ENCODE assay signal across 20 mouse cellular contexts in the genomic region with DNA sequence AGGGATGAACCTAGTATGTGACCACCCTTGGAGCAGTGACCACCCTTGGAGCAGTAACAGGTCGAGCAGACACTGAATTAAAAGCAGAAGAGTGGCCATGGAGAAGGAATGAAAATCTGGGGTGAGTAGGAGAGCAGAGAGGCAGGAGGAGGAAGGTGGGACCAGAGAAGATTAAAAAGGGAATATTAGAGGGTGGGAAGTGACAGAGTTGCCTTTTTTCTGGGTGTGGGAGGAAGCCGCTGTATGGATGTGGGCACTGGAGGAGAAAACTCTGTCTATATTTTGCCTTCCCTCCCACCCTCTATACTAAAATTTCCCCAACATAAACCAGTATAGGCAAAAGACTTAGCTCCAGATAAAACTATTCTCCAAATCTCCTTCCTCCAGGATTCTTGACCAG. TPM values are rescaled to one million over a fixed set of nuclear protein-coding genes. Genes with fewer than 3 reads are reported as not detected.
DNase-seq lines count a peak whose midpoint lies in the region; TF ChIP-seq lines count a peak whose summit lies in the region.
"Had no signal": no experiment of that assay in that cellular context is flagged by ENCODE, and none has a peak within 500 bp of the region (broad histone marks: within the 10 kb centered on the region; RNA-seq: fewer than 3 reads in every experiment).

No protein-coding gene starts in this region.

- no peak overlapping the region for H3K4me3 ChIP-seq in cortical plate, adult 2 months (ENCODE audit: insufficient read depth, low read length)
- H3K4me3 ChIP-seq: embryonic facial prominence, embryonic 15.5 days; erythroblast, embryonic 14.5 days; forebrain, embryonic 10.5 days; heart, embryonic 10.5 days; hindbrain, embryonic 13.5 days had no signal

- peak overlapping the region; percentile 67; the same call in 1 of the 2 replicates for H3K27ac ChIP-seq in cortical plate, adult 2 months (ENCODE audit: insufficient read depth, low read length)
- H3K27ac ChIP-seq: embryonic facial prominence, embryonic 15.5 days; forebrain, embryonic 10.5 days; heart, embryonic 10.5 days; hindbrain, embryonic 13.5 days; hindbrain, postnatal 0 days had no signal

- TF ChIP-seq POLR2A in cortical plate, adult 2 months (IDR thresholded peaks at IDR 0.05; ENCODE audit: extremely low read depth, insufficient read depth, low read length), result no peak

- TF ChIP-seq CTCF in cortical plate, adult 2 months (IDR thresholded peaks at IDR 0.05; ENCODE audit: extremely low read depth, insufficient read depth, low read length), result no peak

- H3K4me1 ChIP-seq in cortical plate, adult 2 months (ENCODE audit: control insufficient read depth, insufficient read depth, low read length), result peaks cover 4% of the 10 kb centered on the region; the same call in 1 of the 2 replicates
- H3K4me1 ChIP-seq: embryonic facial prominence, embryonic 15.5 days; forebrain, embryonic 10.5 days; heart, embryonic 10.5 days; hindbrain, embryonic 13.5 days had no signal

- peak; percentile 41 to 66 for DNase-seq in frontal cortex, adult 2 months (ENCODE audit: extremely low spot score in 1 of 2, low spot score in 1 of 2)
- DNase-seq in frontal cortex, postnatal 14 days (ENCODE audit: low spot score in 2 of 2), result no peak
- peak; percentile 54 for DNase-seq in right cerebral cortex, adult 18-20 months
- no peak for DNase-seq in right cerebral cortex, postnatal 10 days (ENCODE audit: low spot score in 2 of 2)
- no peak for DNase-seq in urinary bladder, adult 18-20 months (ENCODE audit: low spot score in 2 of 2)
- DNase-seq in cerebellum, postnatal 4 days (ENCODE audit: low spot score in 2 of 2), result no peak
- DNase-seq: cerebellum, adult 18-20 months; cerebellum, adult 9-11 months; cerebellum, postnatal 36 days had no signal

RNA-seq across cellular contexts. Expression of gene Olfr464, which starts 0.5 kb away (rescaled TPM):
- polyA plus RNA-seq in frontal cortex, adult 2 months (2012; rRNA removed), result 0.88 and 1.0 TPM in 2 replicates
- polyA plus RNA-seq in cortical plate, adult 2 months (2012; rRNA removed), result 2.1 and 3.1 TPM in 2 replicates
- polyA plus RNA-seq: C2C12; embryonic facial prominence, embryonic 11.5 days; erythroblast, embryonic 14.5 days; forebrain, embryonic 10.5 days; forebrain, embryonic 14.5 days; heart, embryonic 10.5 days; heart, embryonic 14.5 days had no signal

RNA-seq across cellular contexts. Expression of gene Olfr463, which starts 23.1 kb away (rescaled TPM):
- polyA plus RNA-seq in frontal cortex, adult 2 months (2012; rRNA removed), result not detected in 2 replicates
- 0.04 TPM in 1 of 2 replicates, not detected in the other for polyA plus RNA-seq in cortical plate, adult 2 months (2012; rRNA removed)
- polyA plus RNA-seq: C2C12; embryonic facial prominence, embryonic 11.5 days; embryonic facial prominence, embryonic 15.5 days; erythroblast, embryonic 14.5 days; forebrain, embryonic 10.5 days; forebrain, embryonic 14.5 days; heart, embryonic 10.5 days; heart, embryonic 14.5 days; hindbrain, embryonic 13.5 days; hindbrain, postnatal 0 days had no signal

RNA-seq across cellular contexts. Expression of gene Olfr462, which starts 28.2 kb away (rescaled TPM):
- 0.08 TPM in 1 of 2 replicates, not detected in the other for polyA plus RNA-seq in frontal cortex, adult 2 months (2012; rRNA removed)
- polyA plus RNA-seq in cortical plate, adult 2 months (2012; rRNA removed), result not detected in 2 replicates
- polyA plus RNA-seq: C2C12; embryonic facial prominence, embryonic 11.5 days; embryonic facial prominence, embryonic 15.5 days; erythroblast, embryonic 14.5 days; forebrain, embryonic 10.5 days; forebrain, embryonic 14.5 days; heart, embryonic 10.5 days; heart, embryonic 14.5 days; hindbrain, embryonic 13.5 days; hindbrain, postnatal 0 days had no signal

RNA-seq across cellular contexts. Expression of gene Epx, which starts 45.0 kb away (rescaled TPM):
- polyA plus RNA-seq in frontal cortex, adult 2 months (2012; rRNA removed), result 0.56 and 0.69 TPM in 2 replicates
- polyA plus RNA-seq in cortical plate, adult 2 months (2012; rRNA removed), result 0.53 and 0.90 TPM in 2 replicates
- polyA plus RNA-seq: C2C12; forebrain, embryonic 10.5 days; hindbrain, embryonic 13.5 days had no signal

Comparison
In these comparisons a context has a peak if more than half of its experiments do, and no peak if none do; other contexts are left out.
1. DNase-seq: peak in frontal cortex, adult 2 months (2 of 2) and right cerebral cortex, adult 18-20 months (single experiment); none in frontal cortex, postnatal 14 days (0 of 2), right cerebral cortex, postnatal 10 days (0 of 2), urinary bladder, adult 18-20 months (0 of 2) and cerebellum, postnatal 4 days (0 of 2).